Mouse (Mus musculus): Measurements from ENCODE around the gene Ripk3. TPM values are rescaled to one million over a fixed set of nuclear protein-coding genes. Genes with fewer than 3 reads are reported as not detected.

Gene Ripk3
- polyA plus RNA-seq, 1 experiment from 2014 or later = 16.1 TPM

- H3K4me3 ChIP-seq (ENCODE audit: control insufficient read depth in 1 of 2, insufficient read depth in 1 of 2, low read depth in 1 of 2, low read length in 2 of 2) = peak overlapping the region; percentile 59 to 61
- H3K27ac ChIP-seq (replicated peaks in 1 of 2; ENCODE audit: control insufficient read depth in 1 of 2, insufficient read depth in 1 of 2, low read depth in 2 of 2, low read length in 2 of 2) = peak overlapping the region; percentile 93 to 96
- H3K4me2 ChIP-seq (ENCODE audit: low read length) = peak overlapping the region; percentile 82
- no peaks in the 10 kb centered on the region for H3K36me3 ChIP-seq (ENCODE audit: control insufficient read depth, insufficient read depth, low read length)
- peak overlapping the region; percentile 81 for H3K9ac ChIP-seq (ENCODE audit: low read length)
- peaks cover 22% of the 10 kb centered on the region in 2 experiments for H3K4me1 ChIP-seq (ENCODE audit: control insufficient read depth in 2 of 2, insufficient read depth in 2 of 2, low read length in 2 of 2)
- 5% methylated on average over 13 of the region's 13 CpGs for WGBS
- H3K9me3 ChIP-seq (ENCODE audit: control insufficient read depth, low read length) = no peaks in the 10 kb centered on the region
- ATAC-seq (ENCODE audit: insufficient number of reproducible peaks, insufficient read depth, low FRiP score, low read depth) = 0 out of 2 replicates have a peak, but pooled peaks have one; percentile 0
- H3K27me3 ChIP-seq (ENCODE audit: control insufficient read depth, insufficient read depth, low read length) = 0 out of 2 replicates have a peak, but pooled peaks cover 6% of the 10 kb centered on the region
Measured at GRCm38 (mm10) chr14:55822435-55822990, 33.8 kb upstream of the Ripk3 start.

GRCm38 (mm10) chr14:55820576-55820975, 31.9 kb upstream of the Ripk3 start:
- peaks cover 11 to 16% of the 10 kb centered on the region in 2 experiments; a peak in 3 of 4 replicates for H3K4me1 ChIP-seq (ENCODE audit: control insufficient read depth in 2 of 2, insufficient read depth in 2 of 2, low read length in 2 of 2)
- H3K27ac ChIP-seq (replicated peaks in 1 of 2; ENCODE audit: control insufficient read depth in 1 of 2, insufficient read depth in 1 of 2, low read depth in 2 of 2, low read length in 2 of 2) = no peak overlapping the region
- 82% methylated on average over 9 of the region's 9 CpGs for WGBS
- H3K9ac ChIP-seq (ENCODE audit: low read length) = no peak overlapping the region
- H3K9me3 ChIP-seq (ENCODE audit: control insufficient read depth, low read length) = no peaks in the 10 kb centered on the region
- no peak for ATAC-seq (ENCODE audit: insufficient number of reproducible peaks, insufficient read depth, low FRiP score, low read depth)
- H3K36me3 ChIP-seq (ENCODE audit: control insufficient read depth, insufficient read depth, low read length) = no peaks in the 10 kb centered on the region
- no peak overlapping the region for H3K4me3 ChIP-seq (ENCODE audit: control insufficient read depth in 1 of 2, insufficient read depth in 1 of 2, low read depth in 1 of 2, low read length in 2 of 2)
- no peak overlapping the region for H3K4me2 ChIP-seq (ENCODE audit: low read length)
- no peaks in the 10 kb centered on the region for H3K27me3 ChIP-seq (ENCODE audit: control insufficient read depth, insufficient read depth, low read length)

GRCm38 (mm10) chr14:55819845-55820405, 31.3 kb upstream of the Ripk3 start:
- Histone ChIP-seq H3K9me3 (ENCODE audit: control insufficient read depth, low read length) (no peaks in the 10 kb centered on the region), H3K9ac (ENCODE audit: low read length) (no peak overlapping the region), H3K27me3 (ENCODE audit: control insufficient read depth, insufficient read depth, low read length) (no peaks in the 10 kb centered on the region), H3K27ac (replicated peaks in 1 of 2; ENCODE audit: control insufficient read depth in 1 of 2, insufficient read depth in 1 of 2, low read depth in 2 of 2, low read length in 2 of 2) (no peak overlapping the region), H3K4me2 (ENCODE audit: low read length) (no peak overlapping the region), H3K4me1 (ENCODE audit: control insufficient read depth in 2 of 2, insufficient read depth in 2 of 2, low read length in 2 of 2) (peaks cover 4 to 15% of the 10 kb centered on the region in 2 experiments), H3K36me3 (ENCODE audit: control insufficient read depth, insufficient read depth, low read length) (no peaks in the 10 kb centered on the region), H3K4me3 (ENCODE audit: control insufficient read depth in 1 of 2, insufficient read depth in 1 of 2, low read depth in 1 of 2, low read length in 2 of 2) (no peak overlapping the region)
- ATAC-seq (ENCODE audit: insufficient number of reproducible peaks, insufficient read depth, low FRiP score, low read depth) = no peak
- 73% methylated on average over 7 of the region's 7 CpGs for WGBS

- H3K9me3 ChIP-seq (ENCODE audit: control insufficient read depth, low read length) = no peaks in the 10 kb centered on the region
- H3K4me1 ChIP-seq (ENCODE audit: control insufficient read depth in 2 of 2, insufficient read depth in 2 of 2, low read length in 2 of 2) = peaks cover 2 to 5% of the 10 kb centered on the region in 2 experiments; a peak in 2 of 4 replicates
- 18% methylated on average over 17 of the region's 17 CpGs for WGBS
- no peaks in the 10 kb centered on the region for H3K36me3 ChIP-seq (ENCODE audit: control insufficient read depth, insufficient read depth, low read length)
- H3K27me3 ChIP-seq (ENCODE audit: control insufficient read depth, insufficient read depth, low read length) = no peaks in the 10 kb centered on the region
- H3K4me2 ChIP-seq (ENCODE audit: low read length) = peak overlapping the region; percentile 74
- peak overlapping the region; percentile 68 for H3K9ac ChIP-seq (ENCODE audit: low read length)
- H3K27ac ChIP-seq (replicated peaks in 1 of 2; ENCODE audit: control insufficient read depth in 1 of 2, insufficient read depth in 1 of 2, low read depth in 2 of 2, low read length in 2 of 2) = peak overlapping the region in 1 of 2 experiments; percentile 39; a peak in 1 of 4 replicates
- H3K4me3 ChIP-seq (ENCODE audit: control insufficient read depth in 1 of 2, insufficient read depth in 1 of 2, low read depth in 1 of 2, low read length in 2 of 2) = peak overlapping the region; percentile 48 to 53
- no peak for ATAC-seq (ENCODE audit: insufficient number of reproducible peaks, insufficient read depth, low FRiP score, low read depth)
Measured at GRCm38 (mm10) chr14:55815310-55815751, 26.7 kb upstream of the Ripk3 start.

- Histone ChIP-seq H3K4me1 (ENCODE audit: control insufficient read depth in 2 of 2, insufficient read depth in 2 of 2, low read length in 2 of 2) (peaks cover 2 to 5% of the 10 kb centered on the region in 2 experiments; a peak in 2 of 4 replicates), H3K27me3 (ENCODE audit: control insufficient read depth, insufficient read depth, low read length) (no peaks in the 10 kb centered on the region), H3K4me3 (ENCODE audit: control insufficient read depth in 1 of 2, insufficient read depth in 1 of 2, low read depth in 1 of 2, low read length in 2 of 2) (peak overlapping the region; percentile 48 to 53), H3K27ac (replicated peaks in 1 of 2; ENCODE audit: control insufficient read depth in 1 of 2, insufficient read depth in 1 of 2, low read depth in 2 of 2, low read length in 2 of 2) (peak overlapping the region in 1 of 2 experiments; percentile 39; a peak in 1 of 4 replicates), H3K4me2 (ENCODE audit: low read length) (peak overlapping the region; percentile 74), H3K36me3 (ENCODE audit: control insufficient read depth, insufficient read depth, low read length) (no peaks in the 10 kb centered on the region), H3K9me3 (ENCODE audit: control insufficient read depth, low read length) (no peaks in the 10 kb centered on the region), H3K9ac (ENCODE audit: low read length) (peak overlapping the region; percentile 68)
- no peak; the same call in 1 of the 2 replicates for ATAC-seq (ENCODE audit: insufficient number of reproducible peaks, insufficient read depth, low FRiP score, low read depth)
- WGBS = 19% methylated on average over 16 of the region's 16 CpGs
Measured at GRCm38 (mm10) chr14:55814885-55815284, 26.2 kb upstream of the Ripk3 start.

GRCm38 (mm10) chr14:55795380-55796163, 6.9 kb upstream of the Ripk3 start:
- H3K9ac ChIP-seq (ENCODE audit: low read length) = no peak overlapping the region
- ATAC-seq (ENCODE audit: insufficient number of reproducible peaks, insufficient read depth, low FRiP score, low read depth) = peak; percentile 71

GRCm38 (mm10) chr14:55793946-55794345, 5.3 kb upstream of the Ripk3 start:
- Histone ChIP-seq H3K4me2 (ENCODE audit: low read length) (no peak overlapping the region), H3K9me3 (ENCODE audit: control insufficient read depth, low read length) (no peaks in the 10 kb centered on the region), H3K4me3 (ENCODE audit: control insufficient read depth in 1 of 2, insufficient read depth in 1 of 2, low read depth in 1 of 2, low read length in 2 of 2) (no peak overlapping the region), H3K36me3 (ENCODE audit: control insufficient read depth, insufficient read depth, low read length) (no peaks in the 10 kb centered on the region), H3K9ac (ENCODE audit: low read length) (no peak overlapping the region), H3K27ac (replicated peaks in 1 of 2; ENCODE audit: control insufficient read depth in 1 of 2, insufficient read depth in 1 of 2, low read depth in 2 of 2, low read length in 2 of 2) (no peak overlapping the region), H3K4me1 (ENCODE audit: control insufficient read depth in 2 of 2, insufficient read depth in 2 of 2, low read length in 2 of 2) (peaks cover 4% of the 10 kb centered on the region in 2 experiments; a peak in 1 of 4 replicates), H3K27me3 (ENCODE audit: control insufficient read depth, insufficient read depth, low read length) (peaks cover 4% of the 10 kb centered on the region)
- 59% methylated on average over 2 of the region's 2 CpGs for WGBS
- no peak for ATAC-seq (ENCODE audit: insufficient number of reproducible peaks, insufficient read depth, low FRiP score, low read depth)

More at GRCm38 (mm10) chr14:55795380-55796163, 6.9 kb upstream of the Ripk3 start:
- no peaks in the 10 kb centered on the region for H3K27me3 ChIP-seq (ENCODE audit: control insufficient read depth, insufficient read depth, low read length)
- H3K27ac ChIP-seq (replicated peaks in 1 of 2; ENCODE audit: control insufficient read depth in 1 of 2, insufficient read depth in 1 of 2, low read depth in 2 of 2, low read length in 2 of 2) = peak overlapping the region; percentile 13 to 50; a peak in 2 of 4 replicates
- H3K36me3 ChIP-seq (ENCODE audit: control insufficient read depth, insufficient read depth, low read length) = no peaks in the 10 kb centered on the region
- peaks cover 4% of the 10 kb centered on the region in 2 experiments; a peak in 1 of 4 replicates for H3K4me1 ChIP-seq (ENCODE audit: control insufficient read depth in 2 of 2, insufficient read depth in 2 of 2, low read length in 2 of 2)
- H3K4me2 ChIP-seq (ENCODE audit: low read length) = no peak overlapping the region
- no peaks in the 10 kb centered on the region for H3K9me3 ChIP-seq (ENCODE audit: control insufficient read depth, low read length)
- H3K4me3 ChIP-seq (ENCODE audit: control insufficient read depth in 1 of 2, insufficient read depth in 1 of 2, low read depth in 1 of 2, low read length in 2 of 2) = no peak overlapping the region
- WGBS = 64% methylated on average over 15 of the region's 15 CpGs

Data from heart, embryonic 14.5 days (tissue).